ENCODE assay signal across 8 mouse cellular contexts in the genomic region with DNA sequence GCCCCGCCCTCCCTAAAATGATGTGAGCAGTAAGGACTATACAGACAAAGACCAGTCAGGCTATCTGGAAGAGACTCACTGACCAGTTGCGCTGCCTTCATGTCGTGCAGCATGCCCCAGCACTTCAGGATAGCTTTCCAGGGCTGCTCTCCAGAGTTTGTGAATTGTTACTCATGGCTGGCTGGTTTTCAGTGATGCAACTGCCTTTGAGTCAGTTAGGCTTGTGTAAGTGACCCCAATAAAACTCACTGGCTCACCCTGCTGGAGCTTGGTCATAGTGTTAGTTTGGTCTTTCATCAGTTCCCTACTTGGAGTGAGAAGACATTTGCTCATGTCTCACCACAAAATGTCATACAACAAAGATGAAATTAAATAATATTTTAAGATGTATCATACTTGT.
A peak's percentile ranks its signal among the peaks of the same experiment; 100 is the strongest.
DNase-seq lines count a peak whose midpoint lies in the region; ATAC-seq and TF ChIP-seq lines count a peak whose summit lies in the region.

No protein-coding gene starts in this region.

- 0 out of 2 replicates have a peak, but pooled peaks have one; percentile 42 for ATAC-seq in midbrain, embryonic 15.5 days (replicated peaks)
- ATAC-seq in midbrain, embryonic 11.5 days (ENCODE audit: low FRiP score) = no peak

- 85% methylated on average over 3 of the region's 3 CpGs for WGBS in midbrain, embryonic 15.5 days
- WGBS in midbrain, embryonic 11.5 days = 83% methylated on average over 3 of the region's 3 CpGs
- 79% methylated on average over 3 of the region's 3 CpGs for WGBS in kidney, adult 2 months

- no peak overlapping the region for H3K9ac ChIP-seq in midbrain, embryonic 15.5 days
- no peak overlapping the region for H3K9ac ChIP-seq in midbrain, embryonic 11.5 days (ENCODE audit: low read length)

- H3K4me2 ChIP-seq in midbrain, embryonic 15.5 days = no peak overlapping the region
- no peak overlapping the region for H3K4me2 ChIP-seq in midbrain, embryonic 11.5 days

- no peaks in the 10 kb centered on the region for H3K36me3 ChIP-seq in midbrain, embryonic 15.5 days (replicated peaks)
- H3K36me3 ChIP-seq in midbrain, embryonic 11.5 days (ENCODE audit: control insufficient read depth, insufficient read depth, low read length) = no peaks in the 10 kb centered on the region
- no peaks in the 10 kb centered on the region for H3K36me3 ChIP-seq in kidney, adult 2 months (ENCODE audit: control insufficient read depth, insufficient read depth, low read length)

- peak; percentile 27; the same call in 1 of the 2 replicates for TF ChIP-seq CTCF in kidney, adult 2 months (conservative IDR thresholded peaks at IDR 0.05; ENCODE audit: insufficient read depth, insufficient read length, low read depth, low read length)

- H3K27ac ChIP-seq in midbrain, embryonic 15.5 days = no peak overlapping the region
- no peak overlapping the region for H3K27ac ChIP-seq in midbrain, embryonic 11.5 days (ENCODE audit: low read depth, low read length)
- H3K27ac ChIP-seq in kidney, adult 2 months (ENCODE audit: insufficient read depth, low read depth, low read length) = no peak overlapping the region

- no peaks in the 10 kb centered on the region for H3K9me3 ChIP-seq in midbrain, embryonic 15.5 days
- no peaks in the 10 kb centered on the region for H3K9me3 ChIP-seq in midbrain, embryonic 11.5 days (ENCODE audit: control insufficient read depth, low read length)

- H3K4me1 ChIP-seq in midbrain, embryonic 15.5 days = no peaks in the 10 kb centered on the region
- H3K4me1 ChIP-seq in midbrain, embryonic 11.5 days (ENCODE audit: control insufficient read depth, insufficient read depth, low read length) = no peaks in the 10 kb centered on the region
- H3K4me1 ChIP-seq in kidney, adult 2 months (ENCODE audit: control insufficient read depth, insufficient read depth, low read length) = no peaks in the 10 kb centered on the region

- no peak for DNase-seq in midbrain, embryonic 11.5 days (ENCODE audit: low spot score, missing footprints)
- peak; percentile 54 for DNase-seq in adrenal gland, postnatal 25 days
- DNase-seq in kidney, adult 2 months = peak; percentile 33
- peak; percentile 16 for DNase-seq in retina, embryonic 14.5 days (ENCODE audit: low spot score)
- DNase-seq in thymus, postnatal 10 days (ENCODE audit: low spot score in 2 of 2) = no peak
- no peak for DNase-seq in frontal cortex, postnatal 36 days (ENCODE audit: low spot score in 2 of 2)
- DNase-seq in cerebellum, postnatal 4 days (ENCODE audit: low spot score in 2 of 2) = no peak

- H3K4me3 ChIP-seq in midbrain, embryonic 15.5 days = no peak overlapping the region
- H3K4me3 ChIP-seq in midbrain, embryonic 11.5 days (ENCODE audit: low read depth, low read length) = no peak overlapping the region
- H3K4me3 ChIP-seq in kidney, adult 2 months (ENCODE audit: insufficient read depth, low read depth, low read length) = no peak overlapping the region

- no peaks in the 10 kb centered on the region for H3K27me3 ChIP-seq in midbrain, embryonic 15.5 days (replicated peaks)
- no peaks in the 10 kb centered on the region for H3K27me3 ChIP-seq in midbrain, embryonic 11.5 days (ENCODE audit: control insufficient read depth, insufficient read depth, low read length)
- no peaks in the 10 kb centered on the region for H3K27me3 ChIP-seq in kidney, adult 2 months (replicated peaks; ENCODE audit: control insufficient read depth, insufficient read depth, low read length)

- TF ChIP-seq POLR2A in kidney, adult 2 months (IDR thresholded peaks at IDR 0.05; ENCODE audit: low read depth, low read length) = no peak

Comparison
In these comparisons a context has a peak if more than half of its experiments do, and no peak if none do; other contexts are left out.
1. DNase-seq: peak in adrenal gland, postnatal 25 days (single experiment), kidney, adult 2 months (single experiment) and retina, embryonic 14.5 days (single experiment); none in midbrain, embryonic 11.5 days (single experiment), thymus, postnatal 10 days (0 of 2), frontal cortex, postnatal 36 days (0 of 2) and cerebellum, postnatal 4 days (0 of 2).